Mouse (Mus musculus): ENCODE results near the gene Sh3yl1.
A peak's percentile ranks its signal among the peaks of the same experiment; 100 is the strongest.

Gene Sh3yl1

GRCm38 (mm10) chr12:30911261-30912047 is at the start of gene Sh3yl1, which contains the start of gene Acp1:
Gene Sh3yl1 (plus strand): TSS chr12:30911668.
Gene Acp1 (minus strand): TSS chr12:30911589.
- DNase-seq = peak; percentile 90 to 98

- DNase-seq = no peak
Measured at GRCm38 (mm10) chr12:30864347-30864746, 47.1 kb upstream of the Sh3yl1 start.

GRCm38 (mm10) chr12:30865781-30866180 is 45.7 kb upstream of the Sh3yl1 start:
- no peak for DNase-seq

GRCm38 (mm10) chr12:30879447-30879846 is 32.0 kb upstream of the Sh3yl1 start:
- no peak for DNase-seq

- no peak for DNase-seq
Measured at GRCm38 (mm10) chr12:30883592-30883985, 27.9 kb upstream of the Sh3yl1 start.

- no peak for DNase-seq
Measured at GRCm38 (mm10) chr12:30883986-30884621, 27.4 kb upstream of the Sh3yl1 start, which contains the start of gene Alkal2. Gene Alkal2 (plus strand): TSS chr12:30884322.

GRCm38 (mm10) chr12:30884622-30885230 is 26.7 kb upstream of the Sh3yl1 start:
- DNase-seq = no peak

GRCm38 (mm10) chr12:30885891-30886290 is 25.6 kb upstream of the Sh3yl1 start:
- DNase-seq = no peak

- no peak for DNase-seq
Measured at GRCm38 (mm10) chr12:30888003-30888402, 23.5 kb upstream of the Sh3yl1 start.

GRCm38 (mm10) chr12:30890067-30890466 is 21.4 kb upstream of the Sh3yl1 start:
- peak in 1 of 2 experiments; percentile 14 for DNase-seq

GRCm38 (mm10) chr12:30891438-30891837 is 20.0 kb upstream of the Sh3yl1 start:
- DNase-seq = no peak

- no peak for DNase-seq
Measured at GRCm38 (mm10) chr12:30897039-30897438, 14.4 kb upstream of the Sh3yl1 start.

- no peak for DNase-seq
Measured at GRCm38 (mm10) chr12:30908658-30909057, 2.8 kb upstream of the Sh3yl1 start.

GRCm38 (mm10) chr12:30909881-30910280 is 1.6 kb upstream of the Sh3yl1 start:
- DNase-seq = no peak

GRCm38 (mm10) chr12:30910860-30911259 is 608 bp upstream of the Sh3yl1 start:
- DNase-seq = no peak

- peak; percentile 28 to 44 for DNase-seq
Measured at GRCm38 (mm10) chr12:30912048-30912381, 547 bp downstream of the Sh3yl1 start.

- DNase-seq = no peak
Measured at GRCm38 (mm10) chr12:30912840-30913239, 1.4 kb downstream of the Sh3yl1 start.

GRCm38 (mm10) chr12:30922401-30922800 is 10.9 kb downstream of the Sh3yl1 start:
- DNase-seq = no peak

GRCm38 (mm10) chr12:30928182-30928581 is 16.7 kb downstream of the Sh3yl1 start:
- no peak for DNase-seq

GRCm38 (mm10) chr12:30933299-30933698 is 21.8 kb downstream of the Sh3yl1 start:
- DNase-seq = no peak

GRCm38 (mm10) chr12:30936899-30937298 is 25.4 kb downstream of the Sh3yl1 start:
- no peak for DNase-seq

- no peak for DNase-seq
Measured at GRCm38 (mm10) chr12:30943057-30943986, 31.9 kb downstream of the Sh3yl1 start.

GRCm38 (mm10) chr12:30944197-30944596 is 32.7 kb downstream of the Sh3yl1 start:
- no peak for DNase-seq

All from spleen, adult 18-20 months (tissue).